Mouse (Mus musculus) heart, adult 9 months (tissue): ENCODE data around the gene Card10.

Source experiments
- DNase-seq, 2 experiments: peaks; one replicate each; pipeline ENCODE4 v3.0.0; 2022; ENCODE audit warnings: low spot score in 2 of 2

The Card10 gene

DNA sequence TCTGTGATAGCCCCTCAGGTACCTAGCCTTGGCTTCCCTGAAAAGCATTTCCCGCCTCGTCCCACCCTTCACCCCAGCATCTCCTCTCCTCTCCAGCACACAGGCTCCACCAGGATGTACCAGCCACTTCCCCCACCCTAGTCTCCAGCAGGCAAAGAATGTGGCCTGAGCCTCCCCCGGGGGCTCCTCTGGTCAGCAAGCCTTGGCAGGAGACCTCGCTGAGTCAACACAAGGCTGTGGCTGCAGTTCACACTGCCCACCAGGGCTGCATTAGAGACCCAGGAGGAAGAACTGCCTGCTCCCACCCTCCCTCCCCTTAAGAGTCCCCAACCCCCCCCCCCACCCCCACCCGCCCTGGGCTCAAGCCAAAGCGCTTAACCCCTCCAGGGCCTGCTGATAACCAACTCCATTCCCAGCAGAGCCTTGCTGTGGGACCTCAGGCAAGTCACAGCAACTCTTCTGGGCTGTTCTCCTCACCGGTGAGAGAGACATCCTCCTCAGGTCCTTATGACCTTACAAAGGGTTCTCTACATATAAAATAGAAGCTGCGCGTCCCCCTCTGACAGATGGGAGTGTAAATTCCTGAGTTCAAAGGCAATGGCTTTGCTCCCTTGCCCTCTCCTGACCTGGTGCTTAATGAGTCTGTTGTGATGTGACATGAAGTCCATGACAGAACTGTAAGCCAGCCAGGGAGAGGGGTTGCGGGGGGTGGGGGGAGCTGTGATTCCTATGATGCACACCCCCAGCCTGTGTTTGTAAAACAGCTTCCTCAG lies 31.6 kb upstream of the Card10 start:
- no peak for DNase-seq

DNA sequence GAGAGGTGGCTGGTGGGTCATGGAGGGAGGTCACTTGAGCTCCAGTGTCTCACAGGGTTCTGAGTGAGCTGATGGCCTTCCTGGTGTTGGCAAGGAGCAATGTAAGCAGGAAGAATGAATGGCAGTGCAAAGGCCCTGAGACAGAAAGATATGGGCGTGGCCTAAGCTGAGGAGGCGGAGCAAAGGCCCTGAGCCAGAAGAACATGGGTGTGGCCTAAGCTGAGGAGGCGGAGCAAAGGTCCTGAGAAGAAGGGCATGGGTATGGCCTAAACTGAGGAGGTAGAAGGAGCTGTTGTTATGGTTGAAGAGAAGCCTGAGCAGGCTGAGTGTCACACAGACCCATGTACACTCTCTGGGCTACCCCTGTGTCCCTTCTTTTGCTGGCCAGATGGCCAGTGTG lies 30.7 kb upstream of the Card10 start:
- no peak for DNase-seq

DNA sequence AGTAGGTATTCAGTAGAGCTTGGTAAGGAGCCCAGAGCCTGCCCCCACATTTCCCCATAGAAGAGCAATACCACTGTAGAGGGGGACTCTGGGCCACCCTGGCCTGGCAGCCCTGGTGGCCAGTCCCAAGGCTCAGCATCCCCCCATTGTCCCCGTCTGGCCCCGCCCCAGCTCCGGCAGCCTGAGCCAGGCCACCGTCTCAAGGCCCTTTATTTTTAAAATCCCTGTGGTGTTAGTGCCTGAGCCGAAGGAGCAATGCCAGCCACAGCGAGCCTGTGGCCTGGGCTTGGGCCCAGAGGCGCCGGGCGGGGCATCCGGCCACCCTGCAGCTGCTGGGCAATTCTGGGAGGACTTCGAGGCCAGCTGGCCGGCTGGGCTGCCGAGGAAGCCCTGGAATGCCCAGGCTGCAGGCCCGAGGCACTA lies 29.9 kb upstream of the Card10 start:
- DNase-seq: peak; percentile 90 to 92

DNA sequence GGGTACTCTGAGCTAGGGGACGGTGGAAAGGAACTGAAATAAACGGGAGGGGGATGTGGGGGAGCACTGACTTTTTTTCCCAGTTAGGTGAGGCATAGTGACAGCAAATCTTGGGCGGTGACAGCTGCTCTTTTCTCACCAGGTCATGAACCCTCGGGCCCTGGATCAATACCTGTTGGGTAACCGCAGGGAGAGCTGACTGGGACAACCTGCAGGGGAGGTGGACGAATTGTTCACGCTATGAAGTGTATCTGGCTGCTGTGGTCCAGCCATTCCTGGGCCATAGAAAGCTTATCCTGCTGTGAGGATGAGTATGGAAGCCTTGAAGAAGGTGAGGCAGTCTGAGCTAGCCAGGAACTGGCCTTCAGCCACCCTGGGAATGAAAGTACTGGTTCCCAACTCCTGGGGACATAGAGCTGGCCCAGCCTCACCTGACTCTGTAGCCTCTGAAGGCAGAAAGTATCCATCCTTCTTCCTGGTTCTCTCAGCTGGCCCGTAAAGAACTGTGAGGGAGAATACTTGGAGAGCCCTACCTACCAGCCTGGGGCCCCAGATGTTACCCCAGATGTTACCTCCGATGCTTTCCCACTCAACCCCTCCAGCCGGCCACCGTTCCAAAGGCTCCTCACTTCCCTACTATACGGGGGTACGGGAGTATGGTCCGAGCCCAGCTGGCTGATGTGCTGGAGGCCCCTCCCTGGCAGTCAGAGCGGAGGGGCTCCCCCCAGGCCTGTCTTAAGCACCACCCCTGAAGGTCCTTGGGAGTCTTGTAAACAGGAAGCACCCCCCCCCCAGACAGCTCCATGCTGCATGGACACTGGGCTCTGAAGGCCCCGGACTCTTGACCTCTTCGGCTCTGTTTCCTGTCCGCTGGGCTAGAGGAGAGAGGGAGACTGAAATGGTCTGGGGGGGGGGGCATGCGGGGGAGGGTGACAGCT lies 29.1 kb upstream of the Card10 start:
- peak; percentile 73 to 82 for DNase-seq

DNA sequence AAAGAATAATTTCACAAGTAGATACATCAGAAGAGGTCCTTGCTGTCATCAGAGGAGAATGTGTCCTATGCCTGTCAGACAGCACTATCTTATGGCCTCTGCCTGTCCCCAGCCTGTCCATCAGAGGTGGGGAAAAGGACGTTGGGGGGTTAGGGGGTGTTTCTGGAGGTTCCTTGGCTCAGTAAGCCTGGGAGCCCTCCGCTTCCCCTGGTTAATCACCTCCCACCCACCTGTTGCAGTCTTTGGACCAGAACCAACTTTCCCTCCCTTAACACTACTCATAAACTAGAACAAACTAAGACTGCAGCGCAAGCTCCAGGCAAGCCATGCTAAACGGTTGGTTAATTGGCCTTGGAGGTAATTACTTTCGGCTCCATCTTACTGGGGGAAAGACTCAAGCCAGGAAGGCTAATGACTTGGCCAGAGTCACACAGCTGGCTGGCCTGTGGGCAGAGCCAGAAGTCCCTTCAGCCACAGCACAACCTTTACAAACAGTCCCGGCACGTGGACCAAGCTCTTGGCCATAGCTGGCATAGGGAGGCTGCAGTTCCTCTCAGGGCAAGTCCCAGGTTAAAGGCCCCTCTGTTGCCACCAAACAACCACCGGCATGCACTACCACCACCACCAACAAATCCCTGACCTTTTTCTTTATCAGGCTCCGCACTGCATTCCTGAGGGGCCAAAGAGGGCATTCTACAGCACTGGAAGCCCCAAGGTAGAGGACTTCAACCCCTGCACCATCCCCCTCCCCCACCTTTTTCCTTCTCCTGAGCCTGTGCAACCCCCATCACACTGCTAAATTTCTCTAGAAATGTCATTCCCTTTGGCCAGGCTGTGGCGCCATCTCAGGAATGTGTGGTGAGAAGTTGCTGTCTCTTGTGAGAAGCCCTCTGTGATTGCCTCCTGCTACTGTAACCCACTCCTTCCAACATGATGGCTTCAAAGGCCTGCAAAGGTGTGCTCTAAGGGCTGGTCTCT lies 28.2 kb upstream of the Card10 start:
- DNase-seq: no peak

DNA sequence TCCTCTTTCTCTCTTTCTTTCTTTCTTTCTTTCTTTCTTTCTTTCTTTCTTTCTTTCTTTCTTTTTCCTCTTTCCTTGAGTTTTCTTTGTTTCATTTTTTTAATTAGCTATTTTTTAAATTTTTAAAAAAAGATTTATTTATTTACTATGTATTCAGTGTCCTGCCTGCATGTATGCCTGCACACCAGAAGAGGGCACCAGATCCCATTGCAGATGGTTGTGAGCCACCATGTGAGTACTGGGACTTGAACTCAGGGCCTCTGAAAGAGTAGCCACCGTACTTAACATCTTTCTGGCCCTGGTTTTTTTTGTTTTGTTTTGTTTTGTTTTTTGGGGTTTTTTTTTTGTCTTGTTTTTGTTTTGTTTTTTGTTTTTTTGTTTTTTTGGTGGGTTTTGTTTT lies 26.8 kb upstream of the Card10 start:
- no peak for DNase-seq

DNA sequence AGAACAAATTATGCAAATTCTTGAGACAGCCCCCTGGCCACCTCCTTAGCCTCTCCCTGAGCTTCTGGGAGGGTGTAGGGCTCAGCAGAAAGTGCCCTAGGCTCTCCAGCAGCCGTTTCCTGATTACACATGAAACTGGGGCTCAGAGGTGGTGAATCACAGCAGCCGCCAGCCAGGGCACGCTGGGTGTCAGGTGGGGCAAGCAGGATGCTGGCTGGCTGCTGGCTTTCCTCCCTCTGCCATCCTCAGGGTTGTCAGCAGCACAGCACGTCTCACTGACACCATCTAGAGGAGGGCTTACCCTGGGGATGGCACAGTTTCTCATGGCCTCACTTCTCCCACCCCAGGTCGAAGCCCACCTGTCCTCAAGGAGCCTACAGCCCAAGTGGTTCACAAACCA lies 25.5 kb upstream of the Card10 start:
- DNase-seq: no peak

DNA sequence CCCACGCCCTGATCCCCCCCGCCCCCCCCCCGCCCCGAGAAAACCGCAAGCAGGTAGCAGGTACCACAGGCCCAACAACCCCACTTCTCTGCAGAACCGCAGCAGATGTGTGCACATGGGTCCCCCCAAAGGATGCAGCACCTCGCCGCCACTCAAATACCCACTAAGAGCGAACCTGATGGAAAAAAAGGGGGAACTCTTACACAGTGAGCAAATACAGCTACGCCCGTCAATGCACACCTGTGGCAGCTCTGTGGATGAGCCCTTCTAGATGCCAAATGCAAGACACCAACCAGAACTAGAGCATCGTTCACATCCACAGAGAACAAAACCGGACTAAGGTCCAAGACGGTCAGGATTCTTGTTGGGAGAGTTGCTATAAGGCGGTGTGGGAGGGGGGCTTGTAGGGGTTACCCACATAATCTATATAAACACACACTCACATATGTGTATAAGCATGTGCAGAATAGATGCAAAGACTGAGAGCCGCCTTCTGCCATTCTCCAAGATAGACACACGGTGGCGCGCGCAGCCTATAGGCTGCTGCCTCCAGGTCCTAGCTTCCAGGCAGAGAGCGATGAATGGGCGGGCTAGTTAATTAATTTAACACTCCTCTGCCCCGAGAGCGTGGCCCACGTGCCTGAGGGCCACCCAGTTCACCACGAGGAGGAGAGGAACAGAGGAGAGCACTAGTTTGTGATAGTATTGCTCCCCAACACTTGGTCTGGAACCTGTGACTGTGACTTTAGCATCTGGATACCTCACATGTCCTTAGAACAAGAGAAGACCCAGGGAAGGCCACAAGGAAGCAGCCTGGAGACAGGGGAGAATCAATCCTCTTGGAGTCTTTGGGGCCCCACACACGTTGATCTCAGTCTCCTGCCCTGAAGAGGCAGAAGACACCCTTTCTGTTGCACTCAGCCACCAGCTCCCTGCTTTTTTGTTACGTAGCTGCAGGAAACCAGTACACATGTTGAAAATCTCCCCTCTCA lies 23.7 kb upstream of the Card10 start:
- peak; percentile 77 to 82 for DNase-seq

DNA sequence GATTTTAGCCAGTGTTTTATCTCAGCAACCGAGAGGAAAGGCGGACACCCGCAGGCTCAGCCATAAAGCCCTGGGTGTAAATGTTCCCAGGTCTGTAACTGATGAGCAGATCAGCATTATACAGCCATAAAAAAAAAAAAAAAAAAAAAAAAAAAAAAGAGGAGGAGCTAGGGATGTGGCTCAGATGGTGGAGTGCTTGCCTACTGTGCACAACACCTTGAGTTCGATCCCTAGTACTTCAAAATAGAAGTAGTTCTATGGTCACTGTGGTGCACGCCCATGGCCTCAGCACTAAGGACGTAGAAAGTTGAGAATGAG lies 13.2 kb upstream of the Card10 start:
- no peak for DNase-seq

DNA sequence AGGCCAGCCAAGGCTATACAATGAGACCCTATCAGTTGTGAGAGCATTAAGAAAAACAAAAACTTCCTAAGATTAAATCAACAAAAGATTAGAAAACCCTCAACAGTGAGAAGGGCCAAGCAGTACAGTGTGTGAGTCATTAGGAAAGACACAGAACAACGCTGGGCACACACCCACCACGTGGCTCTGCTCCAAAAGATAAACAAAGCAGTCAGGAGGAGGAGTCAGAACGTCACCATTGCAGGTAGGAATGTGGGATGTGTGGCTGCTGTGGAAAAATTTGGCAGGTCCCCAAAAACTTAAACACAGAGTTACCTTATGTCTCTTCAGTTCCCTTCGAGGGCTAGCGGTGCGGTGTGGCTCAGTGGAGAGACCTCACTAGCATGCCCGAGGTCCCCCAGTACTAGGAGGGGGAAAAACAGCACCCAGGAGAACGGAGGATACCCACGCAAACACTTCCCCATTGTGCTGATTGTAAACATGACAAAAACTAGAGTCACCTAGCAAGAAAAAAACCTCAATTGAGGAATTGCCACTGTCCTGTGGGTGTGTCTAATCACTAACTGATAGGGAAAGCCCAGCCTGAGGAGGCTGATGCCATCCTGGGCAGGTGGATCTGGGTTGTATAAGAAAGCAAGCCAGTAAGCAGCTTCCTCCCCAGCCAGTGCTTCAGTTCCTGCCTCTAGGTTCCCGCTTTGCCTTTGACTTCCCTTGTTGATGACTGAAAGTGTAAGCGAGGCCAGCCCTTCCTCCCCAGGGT lies 12.7 kb upstream of the Card10 start:
- DNase-seq: no peak

DNA sequence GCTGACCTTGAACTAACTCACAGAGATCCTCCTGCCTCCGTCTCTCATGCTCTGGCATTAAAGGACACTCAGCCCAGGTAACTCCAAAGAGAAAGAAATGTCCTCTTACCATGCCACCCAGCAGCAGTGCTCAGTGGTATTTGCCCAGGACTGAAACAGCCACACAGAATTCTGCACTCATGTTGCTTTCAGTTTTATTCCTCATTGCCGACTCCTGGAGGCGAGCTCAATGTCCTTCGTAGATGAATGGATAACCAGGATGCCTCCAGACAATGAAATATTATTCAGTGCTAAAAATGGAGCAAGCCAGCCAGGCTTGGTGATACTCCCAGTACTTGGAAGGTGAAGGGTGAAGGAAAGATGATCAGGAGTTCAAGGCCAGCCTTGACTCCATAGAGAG lies 10.8 kb upstream of the Card10 start:
- DNase-seq: no peak

DNA sequence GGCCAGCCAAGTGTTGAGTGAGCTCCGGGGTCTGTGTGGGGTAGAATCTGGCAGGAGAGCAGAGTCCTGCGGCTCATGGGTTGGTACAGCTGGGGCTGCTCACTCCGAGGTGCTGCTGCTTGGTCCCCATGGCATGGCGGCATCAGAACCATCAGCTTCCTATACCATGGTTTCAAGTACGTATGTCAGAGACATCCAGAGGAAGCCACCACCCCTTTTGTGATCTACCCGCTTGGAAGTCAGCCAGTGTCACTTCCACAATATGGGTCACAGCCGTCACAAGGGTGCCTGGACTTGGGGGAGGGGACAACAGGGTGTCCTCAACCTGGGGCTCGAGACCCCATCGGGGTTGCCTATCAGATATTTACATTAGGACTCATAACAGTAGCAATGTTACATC lies 7.3 kb upstream of the Card10 start:
- no peak for DNase-seq

DNA sequence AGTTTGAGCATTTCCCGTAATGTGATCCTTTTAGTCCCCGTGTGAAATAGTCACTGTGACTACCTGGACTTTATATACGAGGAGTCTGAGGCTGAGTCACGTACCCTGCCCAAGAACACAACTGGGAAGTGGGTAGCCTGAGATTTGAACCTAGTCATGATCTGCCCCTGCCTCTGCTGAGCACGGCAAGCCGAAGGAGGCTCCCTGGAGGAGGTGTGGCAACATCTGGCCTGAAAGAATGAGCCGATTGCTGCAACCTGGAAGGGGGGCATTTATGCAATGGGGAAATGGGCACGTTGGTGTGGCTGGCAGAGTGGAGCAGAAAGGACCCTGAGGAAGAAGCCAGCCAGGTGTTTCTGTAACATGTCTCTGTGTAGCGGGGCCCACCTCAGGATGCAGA lies 6.9 kb upstream of the Card10 start:
- no peak for DNase-seq

DNA sequence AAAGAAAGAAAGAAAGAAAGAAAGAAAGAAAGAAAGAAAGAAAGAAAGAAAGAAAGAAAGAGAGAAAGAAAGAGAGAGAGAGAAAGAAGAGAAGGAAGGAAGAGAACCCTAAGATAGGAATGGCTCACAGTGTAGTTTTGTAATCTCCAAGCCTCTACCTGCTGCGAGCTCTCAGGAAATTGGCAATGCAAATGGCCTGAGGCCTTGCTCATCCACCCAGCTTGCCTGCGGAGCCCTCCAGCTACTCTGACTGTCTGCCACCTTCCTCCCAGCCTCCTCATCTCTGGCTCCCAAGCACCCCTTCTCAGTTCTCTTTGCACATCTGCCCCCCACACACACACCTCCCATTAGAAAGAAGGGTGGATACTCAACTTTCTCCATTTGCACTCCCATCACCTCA lies 6.1 kb upstream of the Card10 start:
- no peak for DNase-seq

DNA sequence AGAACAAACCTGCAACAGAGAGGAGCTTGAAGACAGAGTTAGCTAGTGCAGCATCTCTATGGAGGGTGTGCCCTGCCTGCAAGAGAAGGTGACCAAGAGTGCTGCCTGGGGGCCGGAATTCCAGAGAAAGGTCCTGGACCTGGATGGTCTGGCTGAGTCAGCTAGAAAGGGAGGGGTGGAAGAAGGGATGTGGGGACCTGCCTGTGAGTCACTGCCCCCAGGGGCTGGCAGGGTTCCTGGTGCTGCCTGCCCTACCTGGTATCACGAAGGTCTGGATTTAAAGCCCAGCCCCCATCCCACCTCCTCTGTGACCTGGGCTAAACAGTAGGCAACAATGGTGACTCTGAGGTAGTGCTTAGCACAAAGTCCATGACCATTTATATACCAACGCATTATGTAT lies 4.3 kb upstream of the Card10 start:
- no peak for DNase-seq

DNA sequence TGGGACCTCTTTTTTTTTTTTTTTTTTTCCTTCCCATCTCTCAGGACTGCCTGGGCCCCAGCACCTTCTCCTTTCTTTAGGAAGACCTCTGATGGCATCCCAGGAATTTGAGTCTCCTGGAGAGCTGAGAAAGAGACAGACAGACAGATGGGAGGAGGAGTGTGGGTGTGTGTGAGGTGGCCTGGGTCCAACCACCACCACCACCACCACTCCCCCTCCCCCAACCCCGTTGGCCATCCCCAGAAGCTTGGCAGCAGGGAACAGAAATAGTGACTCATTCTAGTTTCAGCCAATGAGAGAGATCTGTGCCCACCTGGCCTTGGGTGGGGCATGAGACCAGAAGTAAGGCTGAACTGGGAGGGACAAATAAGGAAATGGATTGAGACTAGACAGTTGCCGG lies 3.8 kb upstream of the Card10 start:
- no peak for DNase-seq

DNA sequence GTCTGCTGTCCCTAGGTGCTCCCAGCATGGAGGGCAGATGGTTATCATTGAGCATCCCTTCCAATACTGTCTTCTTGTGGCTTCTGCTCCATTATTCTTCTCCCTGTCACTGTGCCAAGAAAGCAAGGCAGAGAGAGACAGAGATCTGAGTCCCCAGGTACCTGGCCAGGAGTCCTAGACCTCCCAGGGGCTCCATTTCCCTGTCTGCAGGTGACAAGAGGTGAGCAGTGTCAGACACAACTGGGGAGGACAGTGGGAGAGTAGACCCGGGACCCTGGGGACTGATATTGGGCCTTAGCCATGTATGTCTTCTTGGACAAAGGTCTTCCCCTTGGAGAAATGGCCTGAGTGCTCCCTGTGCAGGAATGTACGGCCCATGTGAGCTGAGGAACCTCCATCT lies 2.5 kb upstream of the Card10 start:
- no peak for DNase-seq

DNA sequence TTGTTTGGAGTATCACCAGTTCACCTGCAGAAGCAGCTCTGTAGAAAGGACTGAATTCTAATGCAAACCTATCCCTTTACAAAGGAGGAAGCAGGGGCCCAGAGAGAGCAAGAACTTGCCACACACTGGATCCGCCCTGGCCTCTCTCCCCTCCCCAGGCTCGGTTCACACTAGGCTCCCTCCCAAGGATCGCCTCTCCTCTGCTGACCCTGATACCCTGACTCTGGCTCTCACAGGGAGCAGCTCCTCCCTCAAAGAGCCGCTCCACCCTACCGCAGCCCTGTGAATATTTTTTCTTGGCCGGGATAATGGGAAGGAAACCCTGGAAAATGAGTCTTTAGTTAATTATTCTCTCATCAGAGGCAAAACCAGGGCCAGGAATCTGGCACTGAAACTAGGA lies 1.5 kb upstream of the Card10 start:
- DNase-seq: peak; percentile 54 to 73

DNA sequence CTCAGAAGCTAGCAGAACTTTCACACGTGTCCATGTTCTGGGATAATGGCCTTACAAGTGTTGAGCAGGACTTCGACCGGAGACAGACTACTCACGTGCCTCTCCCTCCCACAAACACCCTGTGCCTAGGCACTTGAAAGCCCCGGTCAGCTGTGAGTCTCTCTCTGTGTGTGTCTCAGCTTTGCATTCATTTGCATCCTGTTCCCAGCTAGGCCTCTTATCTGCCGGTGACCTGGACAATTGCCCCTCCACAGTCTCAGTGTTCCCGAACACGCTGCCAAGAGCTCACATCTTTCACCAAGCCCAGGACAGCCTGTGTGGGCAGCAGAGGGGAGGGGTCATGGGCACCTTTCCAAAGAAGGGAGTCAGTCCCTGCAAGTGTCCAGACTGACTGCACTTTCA lies 658 bp upstream of the Card10 start:
- DNase-seq: peak; percentile 76 to 79
